Comparison of ENCODE assay signal across 12 mouse cellular contexts in genomic region chr16:33871865-33872443, GRCm38 (mm10). TPM values are rescaled to one million over a fixed set of nuclear protein-coding genes. Genes with fewer than 3 reads are reported as not detected.
DNase-seq lines count a peak whose midpoint lies in the region; ATAC-seq and TF ChIP-seq lines count a peak whose summit lies in the region.
"Had no signal": no experiment of that assay in that cellular context is flagged by ENCODE, and none has a peak within 500 bp of the region (broad histone marks: within the 10 kb centered on the region; RNA-seq: fewer than 3 reads in every experiment).

No protein-coding gene starts in this region.

- intact Hi-C loops in heart, adult 2 months (cut with DNase I), result no loop called here

- no peaks in the 10 kb centered on the region for H3K27me3 ChIP-seq in heart, embryonic 10.5 days (ENCODE audit: insufficient read depth, poor library complexity, severe bottlenecking)
- no peaks in the 10 kb centered on the region for H3K27me3 ChIP-seq in heart, adult 2 months (ENCODE audit: control insufficient read depth, insufficient read depth, low read length)
- H3K27me3 ChIP-seq in lung, embryonic 14.5 days (ENCODE audit: insufficient read depth, low read length), result no peaks in the 10 kb centered on the region
- H3K27me3 ChIP-seq in embryonic facial prominence, embryonic 15.5 days, result no peaks in the 10 kb centered on the region
- H3K27me3 ChIP-seq in stomach, embryonic 14.5 days (ENCODE audit: control insufficient read depth, insufficient read depth, low read length), result no peaks in the 10 kb centered on the region

- 51% methylated on average over 14 of the region's 14 CpGs for WGBS in heart, embryonic 10.5 days
- WGBS in heart, adult 2 months, result 56% methylated on average over 14 of the region's 14 CpGs
- 67% methylated on average over 14 of the region's 14 CpGs for WGBS in lung, embryonic 14.5 days
- 47% methylated on average over 14 of the region's 14 CpGs for WGBS in embryonic facial prominence, embryonic 15.5 days
- WGBS in stomach, embryonic 14.5 days, result 64% methylated on average over 14 of the region's 14 CpGs

- H3K4me1 ChIP-seq in heart, embryonic 10.5 days, result peaks cover 26% of the 10 kb centered on the region
- H3K4me1 ChIP-seq in heart, adult 2 months (ENCODE audit: control insufficient read depth, insufficient read depth, low read length), result peaks cover 9% of the 10 kb centered on the region
- peaks cover 3% of the 10 kb centered on the region; the same call in 1 of the 2 replicates for H3K4me1 ChIP-seq in lung, embryonic 14.5 days (ENCODE audit: insufficient read depth)
- H3K4me1 ChIP-seq in embryonic facial prominence, embryonic 15.5 days, result peaks cover 49% of the 10 kb centered on the region
- H3K4me1 ChIP-seq in stomach, embryonic 14.5 days (ENCODE audit: control insufficient read depth, insufficient read depth, low read length), result peaks cover 17% of the 10 kb centered on the region

- peak overlapping the region; percentile 6; the same call in 1 of the 2 replicates for H3K27ac ChIP-seq in heart, embryonic 10.5 days
- H3K27ac ChIP-seq in heart, adult 2 months, result no peak overlapping the region
- H3K27ac ChIP-seq in lung, embryonic 14.5 days (ENCODE audit: low read depth), result no peak overlapping the region; the same call in 1 of the 2 replicates
- H3K27ac ChIP-seq in embryonic facial prominence, embryonic 15.5 days (replicated peaks), result peak overlapping the region; percentile 86
- peak overlapping the region; percentile 72 for H3K27ac ChIP-seq in stomach, embryonic 14.5 days (ENCODE audit: low read length)

- no peak overlapping the region for H3K9ac ChIP-seq in heart, adult 2 months (ENCODE audit: low read depth, low read length)
- H3K9ac ChIP-seq in lung, embryonic 14.5 days, result no peak overlapping the region
- H3K9ac ChIP-seq in embryonic facial prominence, embryonic 15.5 days, result no peak overlapping the region
- no peak overlapping the region for H3K9ac ChIP-seq in stomach, embryonic 14.5 days (replicated peaks; ENCODE audit: low read depth, low read length)

- peak; percentile 24; the same call in 1 of the 2 replicates for ATAC-seq in lung, embryonic 14.5 days (ENCODE audit: insufficient read depth)
- peak; percentile 65 for ATAC-seq in embryonic facial prominence, embryonic 15.5 days (ENCODE audit: insufficient number of reproducible peaks, low FRiP score, low TSS enrichment, low read depth)
- ATAC-seq in stomach, embryonic 14.5 days (ENCODE audit: insufficient number of reproducible peaks, insufficient read depth, low FRiP score, low read depth), result no peak; the same call in 1 of the 2 replicates
- no peak for ATAC-seq in megakaryocyte progenitor cell, adult 5-6 weeks (replicated peaks; ENCODE audit: poor library complexity)

- no peak for TF ChIP-seq EP300 in heart, adult 2 months (IDR thresholded peaks at IDR 0.05; ENCODE audit: insufficient read depth, low read depth, low read length)

- H3K4me2 ChIP-seq in lung, embryonic 14.5 days, result no peak overlapping the region
- H3K4me2 ChIP-seq in embryonic facial prominence, embryonic 15.5 days (replicated peaks), result 0 out of 2 replicates have a peak overlapping the region, but pooled peaks have one; percentile 21
- no peak overlapping the region for H3K4me2 ChIP-seq in stomach, embryonic 14.5 days (replicated peaks; ENCODE audit: low read depth, low read length)

- TF ChIP-seq CTCF in heart, adult 2 months (IDR thresholded peaks at IDR 0.05), result no peak
- no peak for TF ChIP-seq CTCF in lung, embryonic 14.5 days (IDR thresholded peaks at IDR 0.05; ENCODE audit: low read depth)

- H3K9me3 ChIP-seq in heart, embryonic 10.5 days, result no peaks in the 10 kb centered on the region
- no peaks in the 10 kb centered on the region for H3K9me3 ChIP-seq in lung, embryonic 14.5 days (ENCODE audit: low read depth, low read length)
- H3K9me3 ChIP-seq in embryonic facial prominence, embryonic 15.5 days (replicated peaks), result no peaks in the 10 kb centered on the region
- H3K9me3 ChIP-seq in stomach, embryonic 14.5 days (ENCODE audit: control insufficient read depth, low read depth, low read length), result no peaks in the 10 kb centered on the region

- no peak overlapping the region for H3K4me3 ChIP-seq in heart, embryonic 10.5 days
- H3K4me3 ChIP-seq in heart, adult 2 months, result no peak overlapping the region
- H3K4me3 ChIP-seq in lung, embryonic 14.5 days (ENCODE audit: low read depth, low read length), result no peak overlapping the region
- no peak overlapping the region for H3K4me3 ChIP-seq in embryonic facial prominence, embryonic 15.5 days (replicated peaks)
- no peak overlapping the region for H3K4me3 ChIP-seq in stomach, embryonic 14.5 days (ENCODE audit: low read depth, low read length)

- TF ChIP-seq POLR2A in heart, adult 2 months (IDR thresholded peaks at IDR 0.05; ENCODE audit: insufficient read depth, low read depth, low read length), result no peak

- H3K79me2 ChIP-seq in heart, adult 2 months (replicated peaks; ENCODE audit: control insufficient read depth, insufficient read depth, low read length), result no peaks in the 10 kb centered on the region

- DNase-seq in heart, embryonic 10.5 days (ENCODE audit: low spot score), result no peak
- no peak for DNase-seq in heart, adult 2 months
- DNase-seq in lung, embryonic 14.5 days, result no peak
- DNase-seq in lung, postnatal 4 days, result no peak
- DNase-seq in Muller cell, postnatal 12 days (ENCODE audit: inconsistent ontology term), result no peak
- DNase-seq: adrenal gland, postnatal 36 days; cerebellum, adult 9-11 months; heart, adult 18-20 months; thymus, postnatal 4 days had no signal

- peaks cover 13% of the 10 kb centered on the region; the same call in 1 of the 2 replicates for H3K36me3 ChIP-seq in heart, embryonic 10.5 days
- no peaks in the 10 kb centered on the region for H3K36me3 ChIP-seq in heart, adult 2 months (ENCODE audit: control insufficient read depth, insufficient read depth, low read length)
- peaks cover 3% of the 10 kb centered on the region; the same call in 1 of the 2 replicates for H3K36me3 ChIP-seq in lung, embryonic 14.5 days (ENCODE audit: insufficient read depth)
- H3K36me3 ChIP-seq in embryonic facial prominence, embryonic 15.5 days, result peaks cover 15% of the 10 kb centered on the region
- peaks cover 5% of the 10 kb centered on the region; the same call in 1 of the 2 replicates for H3K36me3 ChIP-seq in stomach, embryonic 14.5 days (ENCODE audit: control insufficient read depth, insufficient read depth, low read length)

RNA-seq across cellular contexts. Expression of gene Itgb5, which starts 42.5 kb away (rescaled TPM):
- 35.0 and 37.3 TPM in 2 replicates for polyA plus RNA-seq in heart, embryonic 10.5 days (2016; fragmentation: Nextera tagmentation; extraction: Ambion mirVana)
- total RNA-seq in heart, adult 2 months (2021), result 10 to 100 TPM; 83.2 to 95.3 TPM
- polyA plus RNA-seq in heart, adult 2 months (2012; rRNA removed), result 95.7 and 123 TPM in 2 replicates
- polyA plus RNA-seq in lung, embryonic 14.5 days (2014; fragmentation: Nextera tagmentation; extraction: Ambion mirVana), result 57.5 and 64.5 TPM in 2 replicates
- 118 and 123 TPM in 2 replicates for polyA plus RNA-seq in embryonic facial prominence, embryonic 15.5 days (2015; fragmentation: Nextera tagmentation; extraction: Ambion mirVana)
- polyA plus RNA-seq in stomach, embryonic 14.5 days (2014; fragmentation: Nextera tagmentation; extraction: Ambion mirVana), result 32.5 and 37.2 TPM in 2 replicates
- 4.4 and 8.1 TPM in 2 replicates for total RNA-seq in megakaryocyte progenitor cell, adult 5-6 weeks (2015)
- 5.5 and 8.5 TPM in 2 replicates for total RNA-seq in megakaryocyte progenitor cell, adult 5-6 weeks (2017)

Comparison
In these comparisons a context has a peak if more than half of its experiments do, and no peak if none do; other contexts are left out.
1. H3K27ac ChIP-seq: peak in heart, embryonic 10.5 days (single experiment), embryonic facial prominence, embryonic 15.5 days (single experiment) and stomach, embryonic 14.5 days (single experiment); none in heart, adult 2 months (single experiment) and lung, embryonic 14.5 days (single experiment).
2. ATAC-seq: peak in lung, embryonic 14.5 days (single experiment) and embryonic facial prominence, embryonic 15.5 days (single experiment); none in stomach, embryonic 14.5 days (single experiment) and megakaryocyte progenitor cell, adult 5-6 weeks (single experiment).